Comparison of ENCODE assay signal across 11 mouse cellular contexts in genomic region chr2:125334163-125334562, GRCm38 (mm10).
A peak's percentile ranks its signal among the peaks of the same experiment; 100 is the strongest.
DNase-seq lines count a peak whose midpoint lies in the region; ATAC-seq and TF ChIP-seq lines count a peak whose summit lies in the region.
"Had no signal": no experiment of that assay in that cellular context is flagged by ENCODE, and none has a peak within 500 bp of the region (broad histone marks: within the 10 kb centered on the region; RNA-seq: fewer than 3 reads in every experiment).

No protein-coding gene starts in this region.

- no peak overlapping the region for H3K27ac ChIP-seq in embryonic facial prominence, embryonic 11.5 days (replicated peaks; ENCODE audit: low read depth, low read length)
- no peak overlapping the region for H3K27ac ChIP-seq in embryonic facial prominence, embryonic 10.5 days (replicated peaks)
- H3K27ac ChIP-seq in MEL (ENCODE audit: control insufficient read depth, low read depth, low read length): no peak overlapping the region
- no peak overlapping the region for H3K27ac ChIP-seq in lung, postnatal 0 days (ENCODE audit: low read length)
- H3K27ac ChIP-seq: intestine, embryonic 15.5 days; liver, embryonic 12.5 days had no signal

- H3K79me2 ChIP-seq in MEL (ENCODE audit: control insufficient read depth, insufficient read depth, low read length, poor library complexity): no peaks in the 10 kb centered on the region

- WGBS in embryonic facial prominence, embryonic 11.5 days: 82% methylated on average over 4 of the region's 4 CpGs
- 77% methylated on average over 4 of the region's 4 CpGs for WGBS in embryonic facial prominence, embryonic 10.5 days
- WGBS in lung, postnatal 0 days: 29% methylated on average over 4 of the region's 4 CpGs

- no peak overlapping the region for H3K4me3 ChIP-seq in embryonic facial prominence, embryonic 11.5 days (ENCODE audit: low read depth, low read length)
- no peak overlapping the region for H3K4me3 ChIP-seq in embryonic facial prominence, embryonic 10.5 days
- no peak overlapping the region for H3K4me3 ChIP-seq in MEL (ENCODE audit: control insufficient read depth in 1 of 2, insufficient read depth in 1 of 2, low read depth in 2 of 2, low read length in 2 of 2)
- no peak overlapping the region for H3K4me3 ChIP-seq in lung, postnatal 0 days (ENCODE audit: low read depth, low read length)
- H3K4me3 ChIP-seq: intestine, embryonic 15.5 days; liver, embryonic 12.5 days had no signal

- H3K9ac ChIP-seq in embryonic facial prominence, embryonic 11.5 days (replicated peaks; ENCODE audit: low read length): no peak overlapping the region
- no peak overlapping the region for H3K9ac ChIP-seq in MEL (ENCODE audit: control insufficient read depth, low read depth, low read length, poor library complexity, severe bottlenecking)
- H3K9ac ChIP-seq in lung, postnatal 0 days (replicated peaks; ENCODE audit: low read depth): no peak overlapping the region
- H3K9ac ChIP-seq: intestine, embryonic 15.5 days; liver, embryonic 12.5 days had no signal

- DNase-seq in embryonic facial prominence, embryonic 11.5 days (ENCODE audit: low spot score): peak; percentile 42
- DNase-seq in embryonic facial prominence, embryonic 10.5 days (ENCODE audit: low spot score): no peak
- peak; percentile 39 to 60 for DNase-seq in kidney, postnatal 36 days
- no peak for DNase-seq in kidney, adult 11 months
- DNase-seq in MEL (ENCODE audit: low read depth, low spot score): peak; percentile 27
- peak; percentile 71 for DNase-seq in lung, postnatal 0 days (ENCODE audit: low spot score)
- DNase-seq in spleen, adult 12 weeks (ENCODE audit: low spot score): no peak
- DNase-seq in left cerebral cortex, postnatal 10 days (ENCODE audit: extremely low spot score in 1 of 2, low spot score in 2 of 2): no peak
- DNase-seq: right cerebral cortex, adult 18-20 months had no signal

- H3K27me3 ChIP-seq in embryonic facial prominence, embryonic 11.5 days (ENCODE audit: control insufficient read depth, insufficient read depth, low read length): no peaks in the 10 kb centered on the region
- H3K27me3 ChIP-seq in embryonic facial prominence, embryonic 10.5 days (replicated peaks; ENCODE audit: low read depth, poor library complexity, severe bottlenecking): no peaks in the 10 kb centered on the region
- H3K27me3 ChIP-seq in MEL (ENCODE audit: control insufficient read depth in 1 of 2, insufficient read depth in 2 of 2, low read length in 2 of 2): no peaks in the 10 kb centered on the region
- no peaks in the 10 kb centered on the region for H3K27me3 ChIP-seq in lung, postnatal 0 days (replicated peaks; ENCODE audit: insufficient read depth, low read length)
- H3K27me3 ChIP-seq: intestine, embryonic 15.5 days; liver, embryonic 12.5 days had no signal

- no peaks in the 10 kb centered on the region for H3K4me1 ChIP-seq in embryonic facial prominence, embryonic 11.5 days (ENCODE audit: control insufficient read depth, insufficient read depth, low read length)
- H3K4me1 ChIP-seq in embryonic facial prominence, embryonic 10.5 days: no peaks in the 10 kb centered on the region
- no peaks in the 10 kb centered on the region for H3K4me1 ChIP-seq in MEL (ENCODE audit: control insufficient read depth in 1 of 2, insufficient read depth in 2 of 2, low read length in 2 of 2)
- H3K4me1 ChIP-seq in lung, postnatal 0 days (ENCODE audit: insufficient read depth, low read depth, low read length): no peaks in the 10 kb centered on the region
- H3K4me1 ChIP-seq: intestine, embryonic 15.5 days; liver, embryonic 12.5 days had no signal

- intact Hi-C loops in left cerebral cortex, postnatal 10 days (cut with DNase I): no loop called here

- no peak for TF ChIP-seq EP300 in MEL (IDR thresholded peaks at IDR 0.05; ENCODE audit: low read depth in 1 of 2, low read length in 2 of 2)
- TF ChIP-seq EP300 in lung, postnatal 0 days (IDR thresholded peaks at IDR 0.05): no peak

- H3K4me2 ChIP-seq in embryonic facial prominence, embryonic 11.5 days (ENCODE audit: low read depth, low read length): no peak overlapping the region
- no peak overlapping the region for H3K4me2 ChIP-seq in lung, postnatal 0 days (replicated peaks; ENCODE audit: low read depth, low read length)
- H3K4me2 ChIP-seq: intestine, embryonic 15.5 days; liver, embryonic 12.5 days had no signal

- H3K9me3 ChIP-seq in embryonic facial prominence, embryonic 11.5 days (replicated peaks; ENCODE audit: control insufficient read depth, low read length): no peaks in the 10 kb centered on the region
- H3K9me3 ChIP-seq in embryonic facial prominence, embryonic 10.5 days: no peaks in the 10 kb centered on the region
- H3K9me3 ChIP-seq in MEL (replicated peaks; ENCODE audit: insufficient read depth, low read length): no peaks in the 10 kb centered on the region
- no peaks in the 10 kb centered on the region for H3K9me3 ChIP-seq in lung, postnatal 0 days (ENCODE audit: low read length)
- H3K9me3 ChIP-seq: intestine, embryonic 15.5 days; liver, embryonic 12.5 days had no signal

- TF ChIP-seq CTCF in MEL (IDR thresholded peaks at IDR 0.05 in 2 of 3, conservative IDR thresholded peaks at IDR 0.05 in 1 of 3; ENCODE audit: control insufficient read depth in 1 of 3, insufficient read depth in 1 of 3, low read depth in 2 of 3, low read length in 3 of 3, poor library complexity in 1 of 3, severe bottlenecking in 1 of 3): peak; percentile 5 to 51 (median 13); a peak in 3 of 6 replicates
- TF ChIP-seq CTCF in lung, postnatal 0 days (IDR thresholded peaks at IDR 0.05): peak; percentile 66

- no peak for ATAC-seq in embryonic facial prominence, embryonic 11.5 days (replicated peaks; ENCODE audit: insufficient number of reproducible peaks, low FRiP score, low TSS enrichment, low read depth)
- ATAC-seq in lung, postnatal 0 days: peak; percentile 17; the same call in 1 of the 2 replicates
- ATAC-seq: intestine, embryonic 15.5 days; liver, embryonic 12.5 days had no signal

- peak; percentile 54 for TF ChIP-seq RAD21 in MEL (IDR thresholded peaks at IDR 0.05; ENCODE audit: low read depth, low read length)

- no peaks in the 10 kb centered on the region; the same call in 1 of the 2 replicates for H3K36me3 ChIP-seq in embryonic facial prominence, embryonic 11.5 days (replicated peaks; ENCODE audit: control insufficient read depth, insufficient read depth, low read depth, low read length)
- peaks cover 65% of the 10 kb centered on the region for H3K36me3 ChIP-seq in embryonic facial prominence, embryonic 10.5 days (replicated peaks)
- H3K36me3 ChIP-seq in MEL (ENCODE audit: control insufficient read depth in 1 of 2, insufficient read depth in 2 of 2, low read length in 2 of 2): no peaks in the 10 kb centered on the region
- no peaks in the 10 kb centered on the region for H3K36me3 ChIP-seq in lung, postnatal 0 days (ENCODE audit: insufficient read depth, low read length)
- H3K36me3 ChIP-seq: intestine, embryonic 15.5 days; liver, embryonic 12.5 days had no signal

- TF ChIP-seq POLR2A in MEL (IDR thresholded peaks at IDR 0.05; ENCODE audit: control insufficient read depth in 1 of 2, insufficient read depth in 1 of 2, low read depth in 1 of 2, low read length in 2 of 2, poor library complexity in 1 of 2): no peak

TF ChIP-seq in MEL, 35 proteins besides CTCF, POLR2A, EP300 and RAD21:
- no peak for TF ChIP-seq MEF2A (IDR thresholded peaks at IDR 0.05; ENCODE audit: extremely low read depth, insufficient replicate concordance, low read depth, low read length, poor library complexity, severe bottlenecking)
- TF ChIP-seq ZC3H11A (IDR thresholded peaks at IDR 0.05; ENCODE audit: low read depth, low read length): peak; percentile 44
- no peak for TF ChIP-seq MAZ (IDR thresholded peaks at IDR 0.05; ENCODE audit: low read depth, low read length)
- no peak for TF ChIP-seq GATA1 (IDR thresholded peaks at IDR 0.05; ENCODE audit: low read depth, low read length)
- no peak for TF ChIP-seq POLR2AphosphoS2 (IDR thresholded peaks at IDR 0.05; ENCODE audit: low read length)
- no peak for TF ChIP-seq TBP (IDR thresholded peaks at IDR 0.05; ENCODE audit: low read depth, low read length)
- no peak for TF ChIP-seq SIN3A (IDR thresholded peaks at IDR 0.05; ENCODE audit: low read length)
- no peak for TF ChIP-seq ZNF384 (IDR thresholded peaks at IDR 0.05; ENCODE audit: low read depth, low read length)
- no peak for TF ChIP-seq BHLHE40 (IDR thresholded peaks at IDR 0.05; ENCODE audit: borderline replicate concordance, low read depth, low read length)
- peak; percentile 64 for TF ChIP-seq SMC3 (IDR thresholded peaks at IDR 0.05; ENCODE audit: low read depth, low read length)
- TF ChIP-seq TCF12 (IDR thresholded peaks at IDR 0.05; ENCODE audit: low read depth, low read length): no peak
- no peak for TF ChIP-seq GABPA (IDR thresholded peaks at IDR 0.05; ENCODE audit: low read depth, low read length)
- TF ChIP-seq USF1 (IDR thresholded peaks at IDR 0.05; ENCODE audit: low read depth, low read length): no peak
- TF ChIP-seq NRF1 (IDR thresholded peaks at IDR 0.05; ENCODE audit: insufficient read depth, low read depth, low read length, poor library complexity, severe bottlenecking): no peak
- TF ChIP-seq ZKSCAN1 (IDR thresholded peaks at IDR 0.05; ENCODE audit: low read depth, low read length): no peak
- no peak for TF ChIP-seq KAT2A (conservative IDR thresholded peaks at IDR 0.05; ENCODE audit: low read depth, low read length)
- no peak for TF ChIP-seq MYB (IDR thresholded peaks at IDR 0.05; ENCODE audit: low read depth, low read length)
TF ChIP-seq in MEL: peak in this region for 2.

Comparison
In these comparisons a context has a peak if more than half of its experiments do, and no peak if none do; other contexts are left out.
1. DNase-seq: peak in embryonic facial prominence, embryonic 11.5 days (single experiment), kidney, postnatal 36 days (2 of 2), MEL (single experiment) and lung, postnatal 0 days (single experiment); none in embryonic facial prominence, embryonic 10.5 days (single experiment), kidney, adult 11 months (single experiment), spleen, adult 12 weeks (single experiment) and left cerebral cortex, postnatal 10 days (0 of 2).